Mouse (Mus musculus): ENCODE measurements around the gene Hist1h2ac. TPM values are rescaled to one million over a fixed set of nuclear protein-coding genes. Genes with fewer than 3 reads are reported as not detected.
A peak's percentile ranks its signal among the peaks of the same experiment; 100 is the strongest.
"Not testable (repeated sequence)": the region's sequence is repeated elsewhere in the genome, so short reads cannot be mapped to it uniquely, and the experiment has no call there.

Hist1h2ac gene
- 10.3 and 12.0 TPM in 2 replicates for total RNA-seq (2015)
- total RNA-seq (2017): 67.7 and 81.2 TPM in 2 replicates

DNA sequence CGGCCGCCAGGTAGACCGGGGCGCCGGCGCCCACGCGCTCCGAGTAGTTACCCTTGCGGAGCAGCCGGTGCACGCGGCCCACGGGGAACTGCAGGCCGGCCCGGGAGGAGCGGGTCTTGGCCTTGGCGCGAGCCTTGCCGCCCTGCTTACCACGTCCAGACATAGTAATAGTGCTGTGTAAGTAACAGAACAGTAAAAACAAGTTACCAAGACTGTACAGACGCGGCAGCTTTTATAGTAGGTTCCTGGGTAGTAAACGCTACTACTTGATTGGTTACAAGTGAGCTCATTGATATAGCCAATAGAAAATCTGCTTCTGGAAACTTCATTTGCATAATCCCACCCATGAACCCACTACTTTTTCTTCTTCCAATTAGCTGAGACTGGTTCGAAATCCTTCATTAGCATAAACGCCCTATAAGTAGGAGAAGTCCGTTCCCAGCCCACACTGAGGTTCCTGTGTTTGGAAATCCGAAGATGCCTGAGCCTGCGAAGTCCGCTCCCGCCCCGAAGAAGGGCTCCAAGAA, at the start of gene Hist1h2ac, which contains the start of gene Hist1h2bc:
TSS of gene Hist1h2ac (minus strand) at position 194 of the 527 bp plus-strand sequence.
TSS of gene Hist1h2bc (plus strand) at position 445 of the 527 bp plus-strand sequence.
- ATAC-seq (ENCODE audit: poor library complexity, severe bottlenecking): peak; percentile 90

DNA sequence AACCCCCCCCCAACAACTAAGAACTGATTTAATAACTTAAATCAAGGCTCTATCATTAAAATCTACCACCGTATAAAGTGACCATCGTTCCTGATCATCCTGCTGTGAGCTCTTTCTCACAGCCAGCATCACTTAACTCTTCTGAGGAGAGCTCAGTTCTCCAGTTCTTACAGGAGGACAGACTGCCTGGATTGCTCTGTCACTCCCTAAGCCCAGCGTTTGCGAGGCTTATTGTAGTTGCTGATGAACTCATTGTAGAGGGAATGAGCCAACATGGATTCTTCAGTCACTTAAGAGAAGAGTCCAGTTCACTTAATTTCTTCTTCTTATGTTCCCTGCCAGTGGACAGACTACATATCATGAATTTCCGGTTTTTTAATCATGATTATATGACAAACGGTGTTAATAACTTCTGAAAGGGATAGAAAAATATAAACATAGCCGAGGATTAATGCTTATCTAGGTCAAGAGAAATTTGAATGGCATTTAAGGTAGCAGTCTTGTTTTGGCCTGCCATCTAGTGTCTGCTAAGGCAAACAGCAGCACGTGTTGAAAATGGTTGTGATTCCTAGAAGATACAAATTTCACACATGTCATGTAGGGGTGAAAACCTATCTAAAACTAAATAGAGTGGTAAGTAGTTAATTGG, 48.5 kb upstream of the Hist1h2ac start:
- peak; percentile 80 for ATAC-seq (ENCODE audit: poor library complexity, severe bottlenecking)

GRCm38 (mm10) chr13:23730479-23730878, 46.7 kb upstream of the Hist1h2ac start:
- no peak for ATAC-seq (ENCODE audit: poor library complexity, severe bottlenecking)

DNA sequence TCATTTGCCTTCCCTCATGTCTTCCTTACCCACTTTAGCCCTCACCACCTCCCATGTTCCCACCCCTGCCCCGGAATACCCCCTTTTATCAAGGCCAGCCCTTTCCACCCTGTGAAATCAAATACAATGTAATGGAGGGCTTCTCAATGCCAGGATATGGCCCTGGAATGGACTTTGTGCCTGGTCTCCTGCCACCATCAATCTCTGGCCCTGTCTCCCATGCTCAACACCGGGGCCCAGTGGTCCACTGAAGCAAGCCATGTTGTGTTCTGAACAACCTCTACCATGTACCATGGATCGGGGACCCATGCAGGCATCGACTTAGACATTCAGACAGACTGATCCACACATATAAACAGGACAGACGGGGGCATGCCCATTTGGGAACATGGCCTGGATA, 46.0 kb upstream of the Hist1h2ac start:
- ATAC-seq (ENCODE audit: poor library complexity, severe bottlenecking): no peak

- peak; percentile 70 for ATAC-seq (ENCODE audit: poor library complexity, severe bottlenecking)
Observed at GRCm38 (mm10) chr13:23729192-23729525, 45.4 kb upstream of the Hist1h2ac start.

DNA sequence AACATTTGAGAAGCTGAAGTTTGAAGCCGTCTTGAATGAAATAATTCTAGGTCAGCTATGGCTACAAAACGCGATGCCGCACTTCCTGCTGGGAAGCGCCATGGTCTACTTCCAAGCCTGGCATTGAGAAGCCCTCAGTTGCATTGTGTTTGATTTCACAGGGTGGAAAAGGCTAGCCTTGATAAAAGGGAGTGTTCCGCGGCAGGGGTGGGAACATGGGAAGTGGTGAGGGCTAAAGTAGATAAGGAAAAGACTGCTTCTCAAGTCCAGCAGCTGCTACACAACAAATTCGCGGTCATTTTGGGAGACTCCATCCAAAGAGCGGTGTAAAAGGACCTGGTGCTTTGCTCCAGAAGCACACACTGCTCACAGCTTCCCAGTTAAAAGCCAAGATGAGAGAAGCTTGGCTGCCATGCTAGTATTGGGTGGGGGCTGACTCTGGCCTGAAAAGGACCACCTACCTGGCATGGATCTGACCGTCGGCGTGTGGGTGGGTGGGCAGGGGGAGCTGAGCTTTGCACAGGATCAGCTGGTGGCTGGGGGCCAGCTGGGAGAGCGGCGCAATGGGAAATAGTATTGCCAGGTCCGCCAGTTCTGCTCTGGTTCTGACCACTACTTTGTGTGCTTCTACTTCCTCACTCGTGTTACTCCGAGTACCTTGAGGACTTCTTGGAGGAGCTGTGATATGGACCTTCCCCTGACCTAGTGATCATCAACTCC, 44.9 kb upstream of the Hist1h2ac start:
- ATAC-seq (ENCODE audit: poor library complexity, severe bottlenecking): peak; percentile 54; the same call in 1 of the 2 replicates

DNA sequence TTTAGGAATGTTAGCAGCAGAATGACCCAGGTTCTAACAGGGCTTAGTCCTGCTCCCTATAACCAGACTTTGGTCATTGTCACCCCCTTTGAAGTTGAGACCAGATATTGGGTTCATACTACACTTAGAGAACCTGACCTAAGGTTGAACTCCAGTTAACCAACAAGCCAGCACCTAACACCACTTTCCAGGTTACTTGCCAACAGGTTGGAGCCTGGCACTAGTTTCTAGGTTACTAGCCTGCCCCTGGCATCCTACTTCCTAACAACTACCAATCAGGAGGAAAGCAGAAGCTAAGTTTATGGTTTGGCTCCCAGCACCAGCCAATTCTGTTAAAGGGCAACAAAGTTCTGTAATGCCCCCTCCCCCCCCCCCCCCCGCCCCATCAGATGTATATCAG, 41.5 kb upstream of the Hist1h2ac start:
- ATAC-seq (ENCODE audit: poor library complexity, severe bottlenecking): no peak

DNA sequence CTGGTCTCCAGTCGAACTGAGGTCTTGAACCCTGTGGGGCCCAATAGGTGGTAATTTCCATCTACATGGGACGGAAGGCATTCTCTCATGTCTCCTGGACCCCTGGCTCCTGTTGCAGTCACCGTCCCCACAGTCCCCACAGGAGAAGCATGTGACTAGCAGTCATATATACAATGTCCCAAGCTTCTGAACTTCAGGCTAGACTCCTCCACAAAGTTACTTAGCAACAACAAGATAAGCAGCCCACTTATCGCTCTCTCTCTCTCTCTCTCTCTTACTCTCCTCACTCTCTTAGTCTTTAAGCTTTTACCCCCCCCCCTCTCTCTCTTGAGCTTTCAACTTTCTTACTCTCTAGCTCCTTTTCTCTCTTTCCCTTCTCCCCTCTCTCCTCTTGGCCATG, 40.5 kb upstream of the Hist1h2ac start:
- no peak for ATAC-seq (ENCODE audit: poor library complexity, severe bottlenecking)

GRCm38 (mm10) chr13:23717593-23718245, 34.0 kb upstream of the Hist1h2ac start:
- peak; percentile 52; the same call in 1 of the 2 replicates for ATAC-seq (ENCODE audit: poor library complexity, severe bottlenecking)

DNA sequence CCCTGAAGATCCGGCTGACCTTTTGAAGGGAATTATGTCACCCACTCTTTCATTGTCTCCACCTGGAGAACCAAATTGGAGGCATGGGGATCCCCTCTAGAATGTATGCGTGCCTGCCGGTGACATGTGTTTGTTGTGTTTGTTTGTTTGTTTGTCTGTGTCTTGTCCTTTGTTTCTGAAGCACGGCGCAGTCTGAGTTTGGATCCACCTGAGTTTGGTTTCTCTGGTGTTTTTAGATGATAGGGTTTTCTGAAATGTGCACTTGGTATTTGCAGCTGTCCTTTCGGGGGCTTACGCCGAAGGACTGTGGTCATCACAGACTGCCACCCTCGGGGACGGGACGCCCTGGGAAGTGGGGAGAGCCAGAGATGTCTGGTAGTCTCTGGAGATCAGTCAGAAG, 33.4 kb upstream of the Hist1h2ac start:
- ATAC-seq (ENCODE audit: poor library complexity, severe bottlenecking): no peak

DNA sequence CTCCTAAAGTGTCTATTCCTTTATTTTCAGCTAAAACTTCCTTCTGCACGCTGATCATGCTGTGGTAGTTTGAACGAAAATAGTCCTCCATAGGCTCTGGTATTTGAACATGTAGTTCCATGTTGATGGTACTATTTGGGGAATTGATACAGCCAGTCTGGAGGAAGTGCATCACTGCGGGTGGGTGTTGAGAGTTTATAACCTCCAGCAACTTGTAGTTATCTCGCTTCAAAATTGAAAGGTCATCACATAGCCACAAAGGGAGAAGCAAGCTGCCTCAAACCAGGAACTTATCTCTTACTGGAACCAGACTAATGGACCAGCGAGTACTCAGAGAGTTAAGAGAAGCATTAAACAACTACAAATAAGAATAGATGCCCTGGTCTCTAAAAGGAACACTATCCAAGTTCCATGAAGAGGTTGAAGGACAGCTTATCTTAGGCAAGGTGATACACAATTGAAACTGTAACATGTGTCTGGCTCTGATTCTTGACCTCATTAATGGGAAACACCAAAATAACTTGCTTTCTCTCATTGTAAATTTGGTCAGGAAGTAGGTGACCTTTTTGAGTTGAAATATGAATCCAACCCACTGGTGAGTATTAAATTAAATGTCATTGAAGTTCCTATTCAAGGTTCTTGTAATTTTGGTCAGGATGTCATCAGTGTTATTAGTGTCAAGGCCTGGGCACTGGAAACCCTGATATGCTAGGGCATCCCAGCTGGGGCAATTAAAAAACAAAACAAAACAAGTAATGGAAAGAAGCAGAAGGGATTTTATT, 32.7 kb upstream of the Hist1h2ac start:
- peak; percentile 74 for ATAC-seq (ENCODE audit: poor library complexity, severe bottlenecking)

- peak; percentile 86 for ATAC-seq (ENCODE audit: poor library complexity, severe bottlenecking)
Observed at GRCm38 (mm10) chr13:23710374-23711089, 26.8 kb upstream of the Hist1h2ac start, which contains the start of gene Hfe. TSS of gene Hfe (minus strand) at chr13:23710854.

GRCm38 (mm10) chr13:23709714-23710373, 26.1 kb upstream of the Hist1h2ac start:
- peak; percentile 4; the same call in 1 of the 2 replicates for ATAC-seq (ENCODE audit: poor library complexity, severe bottlenecking)

DNA sequence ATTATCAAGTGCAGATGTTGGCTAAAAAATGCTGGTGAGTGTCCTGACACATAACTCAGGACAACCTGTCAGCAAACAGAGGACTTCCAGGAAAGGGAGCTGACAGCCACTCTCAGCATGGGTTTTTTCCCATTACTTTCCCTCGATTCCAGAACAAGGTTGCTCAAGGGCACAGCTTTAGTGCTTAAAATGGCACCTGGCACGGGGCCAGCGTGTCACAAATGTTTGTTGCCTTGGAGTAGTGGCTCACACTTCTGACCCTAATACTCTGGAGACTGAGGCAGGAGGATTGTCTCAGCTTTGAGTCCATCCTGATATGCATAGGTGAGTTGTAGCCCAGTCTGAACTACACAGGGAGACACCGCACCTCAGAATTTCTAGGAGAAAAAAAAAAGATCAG, 24.9 kb upstream of the Hist1h2ac start:
- ATAC-seq (ENCODE audit: poor library complexity, severe bottlenecking): no peak

DNA sequence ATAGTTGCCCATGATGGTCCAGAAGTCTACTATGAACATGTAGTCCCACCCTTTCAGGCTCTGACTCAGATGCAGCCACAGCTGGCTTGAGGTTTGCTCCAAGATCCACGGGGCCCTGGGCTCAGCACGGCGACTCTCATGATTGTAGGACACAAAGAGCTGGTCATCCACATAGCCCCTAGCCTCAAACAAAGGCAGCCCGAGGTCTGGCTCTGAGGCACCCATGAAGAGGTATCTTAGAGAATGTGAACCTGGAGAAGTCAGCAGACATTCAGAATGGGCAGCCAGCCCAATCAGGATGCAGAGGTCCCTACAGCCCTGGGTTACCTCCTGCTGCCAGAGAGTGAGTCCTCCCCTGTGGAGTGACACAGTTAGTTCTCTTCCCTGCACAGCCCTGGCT, 24.3 kb upstream of the Hist1h2ac start:
- no peak for ATAC-seq (ENCODE audit: poor library complexity, severe bottlenecking)

GRCm38 (mm10) chr13:23706771-23707170, 23.0 kb upstream of the Hist1h2ac start:
- no peak for ATAC-seq (ENCODE audit: poor library complexity, severe bottlenecking)

- ATAC-seq (ENCODE audit: poor library complexity, severe bottlenecking): peak; percentile 51
Observed at GRCm38 (mm10) chr13:23705751-23706356, 22.1 kb upstream of the Hist1h2ac start.

DNA sequence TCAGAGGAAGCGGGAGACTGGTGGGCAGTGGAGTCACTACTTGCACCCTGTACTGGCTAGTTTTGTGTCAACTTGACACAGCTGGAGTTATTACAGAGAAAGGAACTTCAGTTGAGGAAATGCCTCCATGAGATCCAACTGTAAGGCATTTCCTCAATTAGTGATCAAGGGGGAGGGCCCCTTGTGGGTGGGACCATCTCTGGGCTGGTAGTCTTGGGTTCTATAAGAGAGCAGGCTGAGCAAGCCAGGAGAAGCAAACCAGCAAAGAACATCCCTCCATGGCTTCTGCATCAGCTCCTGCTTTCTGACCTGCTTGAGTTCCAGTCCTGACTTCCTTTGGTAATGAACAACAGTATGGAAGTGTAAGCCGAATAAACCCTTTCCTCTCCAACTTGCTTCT, 19.1 kb upstream of the Hist1h2ac start:
- not testable (repeated sequence) for ATAC-seq (ENCODE audit: poor library complexity, severe bottlenecking)

DNA sequence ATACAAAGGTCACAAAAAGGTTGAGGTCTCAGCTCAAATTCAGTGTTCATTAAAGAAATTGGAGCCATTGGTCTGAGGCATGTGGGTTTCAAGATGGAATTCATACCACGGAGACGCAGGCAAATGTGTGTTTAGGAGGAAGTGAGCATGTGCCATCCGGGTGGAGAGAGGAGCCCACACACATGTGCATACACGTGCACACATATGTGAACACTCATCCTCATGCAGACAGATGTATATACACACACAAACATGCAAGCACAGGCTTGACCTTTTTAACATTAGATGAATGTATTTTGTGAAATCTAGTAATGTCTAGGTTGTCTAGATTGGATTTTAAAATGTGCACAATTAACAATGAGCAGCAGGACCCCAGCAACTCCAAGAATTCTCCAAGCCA, 18.5 kb upstream of the Hist1h2ac start:
- ATAC-seq (ENCODE audit: poor library complexity, severe bottlenecking): no peak
